Comparison of ENCODE assay signal across 16 mouse cellular contexts in the genomic region with DNA sequence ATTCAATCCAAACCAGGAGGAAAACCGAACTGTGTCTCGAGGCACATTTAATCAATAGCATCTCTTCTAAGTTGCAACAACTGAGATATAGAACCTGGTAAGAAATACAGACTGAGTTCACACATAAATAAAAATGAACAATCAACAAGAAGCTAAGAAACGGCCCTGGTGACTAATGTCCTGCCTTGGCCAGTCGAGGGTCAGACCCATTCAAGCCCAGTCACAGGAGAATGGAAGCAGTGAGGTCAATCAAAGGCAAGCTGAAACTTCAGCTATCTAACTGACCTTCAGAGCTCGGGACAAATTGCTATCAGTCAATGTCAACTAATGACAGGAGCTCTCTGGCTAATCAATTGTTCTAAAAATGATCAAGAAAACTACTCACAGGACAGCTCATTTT.
"Had no signal": no experiment of that assay in that cellular context is flagged by ENCODE, and none has a peak within 500 bp of the region (broad histone marks: within the 10 kb centered on the region; RNA-seq: fewer than 3 reads in every experiment).

No protein-coding gene starts in this region.

- H3K9ac ChIP-seq: liver, embryonic 14.5 days; lung, embryonic 15.5 days had no signal

- H3K27me3 ChIP-seq: lung, embryonic 15.5 days; megakaryocyte, embryonic 14.5 days had no signal

- H3K27ac ChIP-seq: left cerebral cortex, adult 2 months; liver, embryonic 14.5 days; lung, embryonic 15.5 days; midbrain, embryonic 10.5 days had no signal

- H3K4me2 ChIP-seq: liver, embryonic 11.5 days; lung, embryonic 15.5 days had no signal

- H3K4me3 ChIP-seq: left cerebral cortex, adult 2 months; lung, embryonic 15.5 days; megakaryocyte, embryonic 14.5 days; midbrain, embryonic 10.5 days had no signal

- H3K9me3 ChIP-seq: lung, embryonic 15.5 days; megakaryocyte, embryonic 14.5 days; midbrain, embryonic 10.5 days had no signal

- DNase-seq: kidney, postnatal 10 days; kidney, postnatal 36 days; layer of hippocampus, postnatal 36 days; lung, adult 18-20 months; lung, postnatal 10 days; lung, postnatal 36 days; midbrain, embryonic 14.5 days; thymus, adult 2 months; thymus, postnatal 14 days; thymus, postnatal 4 days had no signal
